Mouse (Mus musculus): Measurements from ENCODE around the gene Dmc1. TPM values are rescaled to one million over a fixed set of nuclear protein-coding genes. Genes with fewer than 3 reads are reported as not detected.

Gene Dmc1
- not detected for total RNA-seq (2023)

DNA sequence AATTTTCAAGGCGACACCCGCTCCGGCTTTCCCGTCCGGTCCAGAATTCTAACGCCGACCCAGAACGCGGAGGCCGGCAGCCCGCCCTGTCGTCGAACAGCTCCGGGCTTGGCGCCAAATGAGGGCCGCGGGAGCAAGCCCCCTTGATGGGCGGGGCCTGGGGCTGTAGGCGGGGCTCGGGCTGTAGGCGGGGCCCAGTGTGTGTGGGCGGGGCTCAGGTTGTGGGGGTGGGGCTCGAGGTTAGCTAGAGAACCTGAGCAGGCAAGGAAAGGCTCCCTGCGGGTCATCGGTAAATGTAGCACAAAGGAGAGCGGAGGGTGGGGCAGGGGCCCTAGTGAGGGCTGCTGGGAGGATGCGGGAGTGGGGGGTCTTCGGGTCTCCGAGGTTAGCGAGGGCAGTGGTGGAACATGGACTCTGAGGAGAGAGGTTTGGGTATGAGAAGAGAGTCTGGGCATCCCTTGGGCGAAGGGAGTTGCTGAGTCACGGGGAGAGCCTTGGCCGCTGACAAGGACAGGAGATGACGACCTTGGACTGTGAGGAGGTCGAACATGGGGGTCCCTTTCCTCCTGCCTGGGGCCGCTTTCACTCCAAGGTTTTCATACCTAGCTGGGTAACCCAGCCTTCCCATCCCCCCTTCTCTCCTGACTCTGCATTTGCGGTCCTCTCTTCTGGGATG is at the start of gene Dmc1:
TSS of gene Dmc1 (minus strand) at position 120 of the 676 bp plus-strand sequence.

DNA sequence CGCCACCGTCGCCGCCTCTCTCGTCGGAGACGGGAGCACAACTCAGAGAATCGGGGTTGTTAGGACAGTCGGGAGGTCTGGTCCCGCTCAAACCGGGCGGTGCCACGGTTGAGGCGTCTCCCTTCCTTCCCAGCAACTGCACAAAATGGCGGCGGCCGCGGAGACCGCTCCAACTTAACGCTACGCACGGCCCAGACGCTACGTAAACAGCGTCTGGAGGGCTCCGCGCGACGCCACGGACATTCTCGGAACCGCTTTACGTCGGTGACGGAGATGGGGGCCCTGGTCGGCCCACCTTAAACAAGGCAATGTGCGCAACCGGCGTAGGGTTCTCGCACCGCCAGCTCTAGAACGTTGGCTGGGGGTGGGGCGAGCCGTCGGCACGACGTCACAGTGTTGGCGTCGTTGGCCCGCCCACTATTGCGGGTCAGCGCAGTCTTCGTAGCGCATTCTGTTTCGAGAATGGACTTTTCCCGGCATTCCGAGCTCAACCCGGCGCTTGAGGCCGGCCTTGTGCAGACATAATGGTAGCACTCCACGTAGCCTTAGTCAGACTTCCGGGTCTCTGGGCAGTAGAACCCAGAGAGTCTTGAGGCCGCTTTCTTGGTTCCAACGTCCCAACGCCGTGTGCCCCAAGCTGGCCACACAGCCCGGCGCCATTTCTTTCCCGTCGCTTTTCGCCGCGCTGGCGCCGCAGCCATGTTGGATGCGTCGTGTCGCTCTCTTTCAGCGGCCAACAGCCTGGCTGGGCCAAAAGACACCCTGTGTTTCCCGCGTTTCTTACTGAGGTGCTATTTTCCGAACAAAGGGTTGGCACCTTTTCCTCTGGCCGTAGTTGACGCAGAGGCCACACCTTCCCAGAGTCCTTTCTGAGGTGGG is 58.3 kb downstream of the Dmc1 start, which contains the start of gene Ddx17:
TSS of gene Ddx17 (minus strand) at position 332 of the 879 bp plus-strand sequence.

DNA sequence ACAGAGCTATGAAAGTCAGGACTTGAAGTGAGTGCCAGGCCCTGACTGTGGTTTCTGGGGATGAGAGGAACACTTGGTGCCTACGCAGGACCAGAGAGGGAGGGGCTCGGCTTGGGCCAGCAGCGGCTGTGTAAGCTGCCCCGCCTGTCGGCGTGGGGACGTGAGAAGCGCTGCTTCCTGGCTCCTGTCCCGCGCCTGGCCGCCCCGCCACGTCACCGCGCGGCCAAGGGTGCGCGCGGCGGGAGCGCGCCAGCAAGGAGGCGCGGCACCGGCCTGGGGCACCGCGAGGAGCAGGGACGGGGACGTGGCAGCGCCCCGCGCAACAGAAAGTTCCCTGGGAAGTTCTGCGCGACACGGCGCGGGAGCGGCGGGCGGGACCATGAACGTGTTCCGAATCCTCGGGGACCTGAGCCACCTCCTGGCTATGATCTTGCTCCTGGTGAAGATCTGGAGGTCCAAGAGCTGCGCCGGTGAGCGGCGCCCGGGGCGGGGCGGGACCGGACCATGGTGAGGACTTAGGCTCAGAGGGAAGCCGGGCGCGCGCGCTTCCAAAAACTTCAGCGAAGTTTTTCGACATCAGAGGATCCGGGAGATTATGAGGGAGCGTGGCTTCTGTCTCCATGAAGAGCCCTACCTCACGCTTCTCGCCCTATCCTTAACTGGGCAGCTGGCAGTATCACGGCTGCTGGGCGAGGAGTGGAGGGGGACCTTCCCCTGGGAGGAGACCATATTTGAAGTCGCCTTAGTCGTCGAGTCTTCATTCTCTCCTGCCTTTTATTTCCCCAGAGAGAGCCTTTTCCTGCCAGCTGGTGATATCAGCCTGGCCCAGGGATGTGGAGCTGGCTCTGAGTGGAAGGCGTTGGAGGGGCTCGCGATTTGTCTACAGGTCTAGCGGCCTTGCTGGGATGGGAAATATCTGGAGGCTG is 88.5 kb downstream of the Dmc1 start, which contains the start of gene Kdelr3:
TSS of gene Kdelr3 (plus strand) at position 241 of the 926 bp plus-strand sequence.

Other genes with a start within 250 kb of the Dmc1 start
- gene Tmem184b, start 201.5 kb downstream of the Dmc1 start, total RNA-seq (2023), result 100 to 1,000 TPM in 1 of 2 experiments, 10 to 100 TPM in 1; 94.0 to 114 TPM
- 100 to 1,000 TPM; 144 to 153 TPM for gene Csnk1e, start 149.5 kb downstream of the Dmc1 start, total RNA-seq (2023)
- gene Kcnj4, start 99.9 kb downstream of the Dmc1 start, total RNA-seq (2023), result not detected
- not detected for gene Kdelr3, start 88.7 kb downstream of the Dmc1 start, total RNA-seq (2023)
- gene Ddx17, start 58.4 kb downstream of the Dmc1 start, total RNA-seq (2023), result 100 to 1,000 TPM; 237 to 241 TPM
- gene Fam227a, start 53.8 kb upstream of the Dmc1 start, total RNA-seq (2023), result under 1 TPM; 0.67 to 0.81 TPM
- 10 to 100 TPM in 1 of 2 experiments, 1 to 10 TPM in 1; 7.3 to 10.7 TPM for gene Cby1, start 54.1 kb upstream of the Dmc1 start, total RNA-seq (2023)
- gene Tomm22, start 65.8 kb upstream of the Dmc1 start, total RNA-seq (2023), result 10 to 100 TPM; 85.1 to 92.9 TPM
- 10 to 100 TPM; 18.6 to 22.5 TPM for gene Josd1, start 82.8 kb upstream of the Dmc1 start, total RNA-seq (2023)
- 10 to 100 TPM; 55.9 to 67.9 TPM for gene Gtpbp1, start 85.7 kb upstream of the Dmc1 start, total RNA-seq (2023)
- 100 to 1,000 TPM; 150 to 211 TPM for gene Sun2, start 137.4 kb upstream of the Dmc1 start, total RNA-seq (2023)
- 10 to 100 TPM; 15.3 to 18.7 TPM for gene Dnal4, start 172.7 kb upstream of the Dmc1 start, total RNA-seq (2023)
- gene Nptxr, start 199.7 kb upstream of the Dmc1 start, total RNA-seq (2023), result 1 to 10 TPM; 2.5 to 3.6 TPM
- gene Npcd, start 229.1 kb upstream of the Dmc1 start, total RNA-seq (2023), result 1 to 10 TPM in 1 of 2 experiments, not detected in 1; 1.4 TPM
- gene Cbx6, start 229.6 kb upstream of the Dmc1 start, total RNA-seq (2023), result 1 to 10 TPM; 4.9 to 6.7 TPM